Mouse (Mus musculus) C3H10T1/2 (cell line): ENCODE measurements around the gene Hoxc9. TPM values are rescaled to one million over a fixed set of nuclear protein-coding genes. Genes with fewer than 3 reads are reported as not detected.

Source experiments
- polyA plus RNA-seq, 2 experiments: library from polyadenylated mRNA; unstranded; fragments of >200 nt; fragmentation: generic; extraction: Trizol; gene quantifications; one replicate each; pipeline ENCODE4 v1.2.1; 2012; ENCODE audit warnings: missing spikeins in 2 of 2

The Hoxc9 gene
- polyA plus RNA-seq = not detected

GRCm38 (mm10) chr15:102976171-102976570 is at the start of gene Hoxc9:
Gene Hoxc9, plus strand, starts transcription at chr15:102976439.

GRCm38 (mm10) chr15:102936279-102936972 is 39.8 kb upstream of the Hoxc9 start, which contains the start of gene Hoxc12:
Gene Hoxc12, plus strand, starts transcription at chr15:102936757.

GRCm38 (mm10) chr15:102954192-102955006 is 21.8 kb upstream of the Hoxc9 start, which contains the start of gene Hoxc11:
Gene Hoxc11, plus strand, starts transcription at chr15:102954427.

GRCm38 (mm10) chr15:102966776-102967311 is 9.4 kb upstream of the Hoxc9 start, which contains the start of gene Hoxc10:
Gene Hoxc10, plus strand, starts transcription at chr15:102966796.

GRCm38 (mm10) chr15:102967312-102967510 is 9.0 kb upstream of the Hoxc9 start, which contains the start of gene Hoxc5:
Gene Hoxc5, plus strand, starts transcription at chr15:102967443.

GRCm38 (mm10) chr15:102990461-102991397 is 14.5 kb downstream of the Hoxc9 start, which contains the start of gene Hoxc8:
Gene Hoxc8, plus strand, starts transcription at chr15:102990607.

GRCm38 (mm10) chr15:102997939-102998355 is 21.7 kb downstream of the Hoxc9 start, which contains the start of gene Hoxc6:
Gene Hoxc6, plus strand, starts transcription at chr15:102998257.

GRCm38 (mm10) chr15:103018636-103019035 is 42.4 kb downstream of the Hoxc9 start, which contains the start of gene Hoxc4:
Gene Hoxc4, plus strand, starts transcription at chr15:103018934.

Other genes with a start within 250 kb of the Hoxc9 start
- gene Hoxc13, start 55.3 kb upstream of the Hoxc9 start, polyA plus RNA-seq = under 1 TPM in 1 of 2 experiments, not detected in 1; 0.01 TPM
- gene Hoxc12, start 39.7 kb upstream of the Hoxc9 start, polyA plus RNA-seq = not detected
- gene Hoxc11, start 22.0 kb upstream of the Hoxc9 start, polyA plus RNA-seq = not detected
- gene Hoxc10, start 9.6 kb upstream of the Hoxc9 start, polyA plus RNA-seq = not detected
- not detected for gene Hoxc5, start 9.0 kb upstream of the Hoxc9 start, polyA plus RNA-seq
- not detected for gene Hoxc8, start 14.2 kb downstream of the Hoxc9 start, polyA plus RNA-seq
- under 1 TPM; 0.01 to 0.04 TPM for gene Hoxc6, start 21.8 kb downstream of the Hoxc9 start, polyA plus RNA-seq
- not detected for gene Hoxc4, start 42.5 kb downstream of the Hoxc9 start, polyA plus RNA-seq
- 10 to 100 TPM in 1 of 2 experiments, 1 to 10 TPM in 1; 3.4 to 10.2 TPM for gene Smug1, start 190.7 kb downstream of the Hoxc9 start, polyA plus RNA-seq